Mouse (Mus musculus) thymus, adult 2 months (tissue): Measurements from ENCODE around the gene Ccpg1. TPM values are rescaled to one million over a fixed set of nuclear protein-coding genes. Genes with fewer than 3 reads are reported as not detected.

ENCODE experiments used
- DNase-seq: peaks from one replicate; pipeline ENCODE4 v3.0.0; 2021
- H3K27ac ChIP-seq: fragments of 200-500 bp; 2 replicates; pipeline ENCODE4 v1.5.1; 2012; ENCODE audit warnings: low read length, control low read depth; ENCODE audit not compliant: control insufficient read depth, insufficient read depth
- H3K27me3 ChIP-seq: fragments of 200-500 bp; 2 replicates; pipeline ENCODE4 v1.6.1; 2012; ENCODE audit warnings: mild to moderate bottlenecking, low read length, moderate library complexity, mixed read lengths; ENCODE audit not compliant: control insufficient read depth, insufficient read depth
- H3K36me3 ChIP-seq: fragments of 200-500 bp; 2 replicates; pipeline ENCODE4 v1.6.1; 2012; ENCODE audit warnings: mild to moderate bottlenecking, low read length, moderate library complexity; ENCODE audit not compliant: control insufficient read depth, insufficient read depth
- H3K4me1 ChIP-seq: fragments of 200-500 bp; replicated peaks from 2 replicates; pipeline ENCODE4 v1.6.1; 2012; ENCODE audit warnings: low read length; ENCODE audit not compliant: control insufficient read depth, insufficient read depth
- H3K4me3 ChIP-seq: fragments of 200-500 bp; 2 replicates; pipeline ENCODE4 v1.5.1; 2012; ENCODE audit warnings: mild to moderate bottlenecking, low read length, control low read depth, moderate library complexity; ENCODE audit not compliant: control insufficient read depth, insufficient read depth
- CTCF ChIP-seq: fragments of 200-500 bp; IDR thresholded peaks from 2 replicates; pipeline ENCODE4 v1.5.1; 2012; ENCODE audit warnings: mild to moderate bottlenecking, control low read depth, low read length, moderate library complexity, borderline replicate concordance; ENCODE audit not compliant: control insufficient read depth, poor library complexity, insufficient read depth; ENCODE audit errors: extremely low read depth
- POLR2A ChIP-seq: fragments of 200-500 bp; IDR thresholded peaks from 2 replicates; pipeline ENCODE4 v1.6.1; 2012; ENCODE audit warnings: mild to moderate bottlenecking, low read length, control low read depth, moderate library complexity; ENCODE audit not compliant: control insufficient read depth, poor library complexity, insufficient read depth; ENCODE audit errors: extremely low read depth
- WGBS: fragments of 180-500 bp; shearing (Covaris S2); methylation state at CpG from one replicate; pipeline ENCODE4 v1.1.7; 2018; 5-methylcytosine and 5-hydroxymethylcytosine counted together
- polyA plus RNA-seq: library from polyadenylated mRNA; depleted of rRNA; stranded (reverse); fragments of >200 nt; gene quantifications from 2 replicates; pipeline ENCODE4 v1.2.3, GENCODE M21; 2012

Ccpg1 gene
- polyA plus RNA-seq, 1 experiment: 11.6 TPM

DNA sequence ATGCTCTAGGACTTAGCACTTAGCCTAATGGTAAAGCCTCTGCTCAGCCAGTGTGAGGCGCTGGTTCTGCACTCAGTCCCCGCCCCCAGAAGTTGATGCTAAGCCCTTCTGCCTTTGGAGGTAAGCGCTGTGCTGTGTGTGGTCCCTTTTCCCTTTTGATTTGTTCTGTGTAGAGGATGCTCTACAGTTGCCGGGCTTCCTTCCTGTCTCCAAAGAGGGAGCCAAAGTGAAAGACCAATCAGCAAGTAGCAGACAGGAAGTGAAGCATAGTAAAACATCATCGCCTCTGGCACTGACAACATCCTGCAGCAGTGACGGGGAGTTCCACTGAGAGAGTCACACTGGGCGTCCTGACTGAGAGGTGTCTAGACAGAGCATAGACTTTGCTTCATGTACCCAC, 15.4 kb upstream of the Ccpg1 start:
- H3K4me1 ChIP-seq: 0 out of 2 replicates have a peak, but pooled peaks cover 7% of the 10 kb centered on the region
- H3K27me3 ChIP-seq: no peaks in the 10 kb centered on the region
- H3K27ac ChIP-seq: peak overlapping the region; percentile 28; the same call in 1 of the 2 replicates
- no peaks in the 10 kb centered on the region for H3K36me3 ChIP-seq
- H3K4me3 ChIP-seq: no peak overlapping the region
- peak; percentile 21 for DNase-seq
- TF ChIP-seq CTCF (no peak), POLR2A (no peak)
- 60% methylated on average over 7 of the region's 7 CpGs for WGBS

DNA sequence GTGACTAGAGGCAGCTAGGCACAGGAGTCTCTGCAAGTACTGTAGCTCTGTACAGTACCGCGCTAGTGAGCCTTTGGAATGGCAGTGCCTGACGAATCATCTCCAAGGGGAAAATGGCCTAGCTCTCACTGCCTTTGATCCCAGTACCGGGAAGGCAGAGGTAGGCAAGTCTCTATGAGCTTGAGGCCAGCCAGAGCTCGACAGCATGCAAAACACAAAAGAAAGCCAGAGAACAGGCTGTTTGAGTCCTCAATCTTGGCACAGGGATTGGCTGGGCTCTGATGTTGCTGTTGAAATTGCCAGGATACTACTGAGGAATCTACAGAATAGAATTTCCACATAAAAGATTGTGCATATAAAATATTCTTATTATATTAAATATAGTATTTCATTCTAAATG, 12.8 kb upstream of the Ccpg1 start:
- Histone ChIP-seq H3K27ac (no peak overlapping the region), H3K27me3 (no peaks in the 10 kb centered on the region), H3K36me3 (no peaks in the 10 kb centered on the region), H3K4me1 (0 out of 2 replicates have a peak, but pooled peaks cover 9% of the 10 kb centered on the region), H3K4me3 (no peak overlapping the region)
- no peak for DNase-seq
- WGBS: 96% methylated on average over 5 of the region's 5 CpGs
- TF ChIP-seq CTCF (no peak), POLR2A (no peak)

DNA sequence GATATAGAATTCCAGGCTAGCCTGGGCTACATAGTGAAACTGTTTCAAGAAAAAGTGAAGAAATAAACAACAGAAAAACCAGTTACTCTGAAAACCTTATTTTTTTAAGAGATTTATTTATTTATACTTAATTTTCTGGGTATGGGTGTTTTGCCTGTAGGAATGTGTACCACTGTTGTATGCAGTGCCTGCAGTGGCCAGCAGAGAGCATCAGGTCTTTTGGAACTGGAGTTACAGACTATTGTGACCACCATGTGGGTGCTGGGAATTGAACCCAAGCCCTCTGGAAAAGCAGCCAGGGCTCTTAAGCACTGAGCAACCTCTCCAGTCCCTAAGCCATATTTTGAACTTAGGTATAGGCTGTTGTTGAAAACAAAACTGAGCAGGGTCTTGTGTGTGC, 12.2 kb upstream of the Ccpg1 start:
- H3K4me1 ChIP-seq: 0 out of 2 replicates have a peak, but pooled peaks cover 9% of the 10 kb centered on the region
- H3K4me3 ChIP-seq: no peak overlapping the region
- H3K27me3 ChIP-seq: no peaks in the 10 kb centered on the region
- no peak overlapping the region for H3K27ac ChIP-seq
- TF ChIP-seq POLR2A (no peak), CTCF (no peak)
- no peak for DNase-seq
- no peaks in the 10 kb centered on the region for H3K36me3 ChIP-seq

DNA sequence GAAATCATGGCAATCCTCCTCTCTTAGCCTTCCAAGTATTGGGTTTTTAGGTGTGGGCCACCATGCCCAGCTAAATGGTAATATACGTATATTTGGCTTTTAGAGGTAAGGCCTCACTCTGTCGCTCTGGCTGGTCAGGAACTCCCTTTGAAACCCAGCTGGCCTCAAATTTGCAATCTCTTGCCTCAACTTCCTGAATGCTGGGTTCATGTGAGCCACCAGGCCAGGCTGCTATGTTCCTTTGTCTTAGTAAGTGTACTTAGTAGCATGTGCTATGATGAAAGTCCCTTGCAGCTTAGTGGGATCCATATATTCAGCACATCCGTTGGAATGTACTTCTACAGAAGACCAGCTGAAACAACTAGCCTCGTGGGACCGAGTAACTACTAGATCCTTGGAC, 10.5 kb upstream of the Ccpg1 start:
- Histone ChIP-seq H3K4me1 (0 out of 2 replicates have a peak, but pooled peaks cover 5% of the 10 kb centered on the region), H3K4me3 (no peak overlapping the region), H3K36me3 (no peaks in the 10 kb centered on the region), H3K27me3 (no peaks in the 10 kb centered on the region), H3K27ac (no peak overlapping the region)
- TF ChIP-seq POLR2A (no peak), CTCF (no peak)
- no peak for DNase-seq
- 93% methylated on average over 5 of the region's 5 CpGs for WGBS

DNA sequence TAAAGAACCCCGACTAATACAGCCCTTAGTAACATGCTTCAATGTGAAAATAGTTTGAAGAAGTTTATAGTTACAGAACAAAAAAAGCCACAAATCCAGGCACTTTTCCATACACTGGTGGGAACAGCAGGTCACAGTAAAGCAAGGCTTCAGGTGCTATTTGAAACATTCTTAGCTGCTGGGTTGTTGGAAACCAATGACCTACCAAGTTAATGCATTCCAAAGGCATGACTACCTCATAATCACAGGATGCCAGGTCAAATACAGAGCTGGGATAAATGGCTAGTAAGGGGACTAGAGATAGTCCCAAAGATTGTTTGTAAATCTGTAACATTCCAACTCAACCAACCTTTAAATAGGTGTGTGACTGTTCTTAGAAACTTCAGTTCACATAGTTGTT, 10.0 kb upstream of the Ccpg1 start:
- WGBS: 98% methylated on average over 1 of the region's 1 CpGs
- no peak for DNase-seq
- H3K27ac ChIP-seq: no peak overlapping the region
- TF ChIP-seq CTCF (no peak), POLR2A (no peak)
- H3K4me1 ChIP-seq: 0 out of 2 replicates have a peak, but pooled peaks cover 2% of the 10 kb centered on the region
- no peaks in the 10 kb centered on the region for H3K27me3 ChIP-seq
- H3K4me3 ChIP-seq: no peak overlapping the region
- no peaks in the 10 kb centered on the region for H3K36me3 ChIP-seq

DNA sequence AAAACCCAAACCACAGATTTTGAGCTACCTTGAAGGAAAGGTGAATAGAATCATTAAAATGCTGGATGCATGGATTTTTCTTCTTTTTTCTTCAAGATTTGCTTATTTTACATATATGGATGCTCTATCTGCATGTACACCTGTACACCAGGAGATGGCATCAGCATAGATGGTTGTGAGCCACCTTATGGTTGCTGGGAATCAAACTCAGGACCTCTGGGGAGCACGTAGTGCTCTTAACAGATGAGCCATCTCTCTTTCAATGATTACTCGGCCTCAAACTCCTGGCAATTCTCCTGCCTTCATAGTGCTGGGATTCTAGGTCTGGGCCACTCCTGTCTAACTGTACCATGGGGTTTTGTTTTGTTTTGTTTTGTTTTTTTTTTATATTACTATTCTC, 2.2 kb upstream of the Ccpg1 start:
- H3K27ac ChIP-seq: no peak overlapping the region
- no peak for TF ChIP-seq POLR2A
- no peak for TF ChIP-seq CTCF
- no peak for DNase-seq

DNA sequence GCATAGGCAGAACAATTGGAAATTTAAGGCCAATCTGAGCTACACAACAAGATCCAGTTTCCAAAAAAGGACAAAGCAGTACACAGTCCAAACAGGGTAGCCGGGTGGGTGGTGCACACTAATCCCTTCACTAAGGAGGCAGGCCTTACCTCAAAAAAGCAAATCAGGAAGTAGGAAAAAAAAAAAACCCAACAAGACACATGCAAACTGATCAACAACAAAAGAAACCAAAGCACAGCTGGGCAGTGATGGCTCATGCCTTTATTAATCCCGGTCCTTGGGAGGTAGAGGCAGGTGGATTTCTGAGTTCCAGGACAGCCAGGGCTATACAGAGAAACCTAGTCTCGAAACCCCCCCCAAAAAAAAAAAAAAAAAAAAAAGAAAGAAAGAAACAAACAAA, 2.5 kb downstream of the Ccpg1 start:
- Histone ChIP-seq H3K4me3 (no peak overlapping the region), H3K27ac (no peak overlapping the region), H3K4me1 (peaks cover 6% of the 10 kb centered on the region; the same call in 1 of the 2 replicates), H3K27me3 (no peaks in the 10 kb centered on the region), H3K36me3 (no peaks in the 10 kb centered on the region)
- TF ChIP-seq POLR2A (no peak), CTCF (no peak)
- 41% methylated on average over 3 of the region's 3 CpGs for WGBS
- no peak for DNase-seq

More for the DNA sequence above, 2.2 kb upstream of the Ccpg1 start:
- WGBS: 92% methylated on average over 2 of the region's 2 CpGs
- peaks cover 6% of the 10 kb centered on the region; the same call in 1 of the 2 replicates for H3K4me1 ChIP-seq
- H3K4me3 ChIP-seq: no peak overlapping the region
- H3K36me3 ChIP-seq: no peaks in the 10 kb centered on the region
- H3K27me3 ChIP-seq: no peaks in the 10 kb centered on the region
